Mouse (Mus musculus): ENCODE data around the gene Pcca.

- TF ChIP-seq POLR2A (IDR thresholded peaks at IDR 0.05; ENCODE audit: insufficient read depth, low read depth, low read length) = no peak
- no peak for TF ChIP-seq CTCF (IDR thresholded peaks at IDR 0.05)
Measured at GRCm38 (mm10) chr14:122716057-122716456, 181.9 kb downstream of the Pcca start.
